Mouse (Mus musculus) kidney, postnatal 0 days (tissue): ENCODE results near the gene Cdc14b. TPM values are rescaled to one million over a fixed set of nuclear protein-coding genes. Genes with fewer than 3 reads are reported as not detected.
A peak's percentile ranks its signal among the peaks of the same experiment; 100 is the strongest.

ENCODE experiments used
- ATAC-seq: fragments of 200-750 bp; cut with Nextera tagmentation; replicated peaks from 2 replicates; pipeline ENCODE4 v1.8.0; 2017; ENCODE audit warnings: low read depth, moderate number of reproducible peaks, moderate TSS enrichment, moderate library complexity; ENCODE audit not compliant: low FRiP score
- DNase-seq: peaks from one replicate; pipeline ENCODE4 v3.0.0-alpha.2; 2016; ENCODE audit warnings: low spot score
- H3K27ac ChIP-seq: fragments of 300-500 bp; sonication (generic); 2 replicates; pipeline ENCODE4 v1.5.1; 2014; ENCODE audit warnings: mild to moderate bottlenecking
- H3K27me3 ChIP-seq: fragments of 300-500 bp; sonication (generic); 2 replicates; pipeline ENCODE4 v1.6.1; 2014; ENCODE audit warnings: low read length, mixed read lengths; ENCODE audit not compliant: insufficient read depth
- H3K36me3 ChIP-seq: fragments of 300-500 bp; sonication (generic); 2 replicates; pipeline ENCODE4 v1.6.1; 2014; ENCODE audit warnings: low read length, mixed read lengths; ENCODE audit not compliant: insufficient read depth
- H3K4me1 ChIP-seq: fragments of 300-500 bp; sonication (generic); replicated peaks from 2 replicates; pipeline ENCODE4 v1.6.1; 2014; ENCODE audit warnings: antibody characterized with exemption, low read length, mixed read lengths; ENCODE audit not compliant: insufficient read depth
- H3K4me2 ChIP-seq: fragments of 300-500 bp; sonication (generic); 2 replicates; pipeline ENCODE4 v1.6.1; 2014; ENCODE audit warnings: mild to moderate bottlenecking, low read length, moderate library complexity, mixed read lengths
- H3K4me3 ChIP-seq: fragments of 300-500 bp; sonication (generic); replicated peaks from 2 replicates; pipeline ENCODE4 v1.5.1; 2014; ENCODE audit warnings: low read depth, low read length
- H3K9ac ChIP-seq: fragments of 300-500 bp; sonication (generic); 2 replicates; pipeline ENCODE4 v1.6.1; 2014; ENCODE audit warnings: low read depth, low read length
- H3K9me3 ChIP-seq: fragments of 300-500 bp; sonication (generic); replicated peaks from 2 replicates; pipeline ENCODE4 v1.6.1; 2016; ENCODE audit warnings: low read length, inconsistent platforms, mixed read lengths
- CTCF ChIP-seq: IDR thresholded peaks from 2 replicates; pipeline ENCODE4 v1.5.1; 2016; ENCODE audit warnings: antibody characterized with exemption, low read depth, mild to moderate bottlenecking, moderate library complexity
- WGBS: fragments of 180-500 bp; shearing (Covaris S2); extraction: QIAGEN DNeasy Blood & Tissue Kit; methylation state at CpG from one replicate; pipeline ENCODE4 v1.1.7; 2014; 5-methylcytosine and 5-hydroxymethylcytosine counted together
- polyA plus RNA-seq: library from polyadenylated mRNA; unstranded; fragments of >200 nt; fragmentation: Nextera tagmentation; extraction: Ambion mirVana; gene quantifications from 2 replicates; pipeline ENCODE4 v1.2.1, GENCODE M21; 2015

Cdc14b gene
- polyA plus RNA-seq, 1 experiment from 2014 or later = 7.3 TPM

- Histone ChIP-seq H3K27ac (no peak overlapping the region), H3K4me2 (no peak overlapping the region), H3K4me3 (no peak overlapping the region), H3K27me3 (no peaks in the 10 kb centered on the region), H3K9me3 (no peaks in the 10 kb centered on the region), H3K4me1 (no peaks in the 10 kb centered on the region), H3K9ac (no peak overlapping the region), H3K36me3 (no peaks in the 10 kb centered on the region)
- WGBS = 53% methylated on average over 4 of the region's 4 CpGs
- DNase-seq (peak; percentile 12), ATAC-seq (no peak)
- TF ChIP-seq CTCF = no peak
Measured at GRCm38 (mm10) chr13:64235062-64235715, 39.9 kb downstream of the Cdc14b start.

- WGBS = 85% methylated on average over 4 of the region's 4 CpGs
- H3K4me2 ChIP-seq = no peak overlapping the region
- no peak for ATAC-seq
- no peak overlapping the region for H3K27ac ChIP-seq
- no peaks in the 10 kb centered on the region for H3K36me3 ChIP-seq
- no peaks in the 10 kb centered on the region for H3K4me1 ChIP-seq
- H3K27me3 ChIP-seq = no peaks in the 10 kb centered on the region
- H3K9me3 ChIP-seq = no peaks in the 10 kb centered on the region
- no peak overlapping the region for H3K4me3 ChIP-seq
- TF ChIP-seq CTCF = no peak
- no peak overlapping the region for H3K9ac ChIP-seq
- DNase-seq = no peak
Measured at GRCm38 (mm10) chr13:64233139-64233538, 42.0 kb downstream of the Cdc14b start.

- DNase-seq (no peak), ATAC-seq (no peak)
- Histone ChIP-seq H3K4me2 (no peak overlapping the region), H3K27ac (no peak overlapping the region), H3K9me3 (no peaks in the 10 kb centered on the region), H3K4me3 (no peak overlapping the region), H3K36me3 (no peaks in the 10 kb centered on the region), H3K27me3 (no peaks in the 10 kb centered on the region), H3K9ac (no peak overlapping the region), H3K4me1 (no peaks in the 10 kb centered on the region)
- no peak for TF ChIP-seq CTCF
- WGBS = 86% methylated on average over 4 of the region's 4 CpGs
Measured at GRCm38 (mm10) chr13:64226725-64227124, 48.4 kb downstream of the Cdc14b start.

- H3K27me3 ChIP-seq = no peaks in the 10 kb centered on the region
- no peak overlapping the region for H3K27ac ChIP-seq
- ATAC-seq (no peak), DNase-seq (no peak)
- no peak overlapping the region for H3K4me3 ChIP-seq
- H3K4me2 ChIP-seq = no peak overlapping the region
- H3K9ac ChIP-seq = no peak overlapping the region
- no peak for TF ChIP-seq CTCF
- WGBS = 78% methylated on average over 3 of the region's 3 CpGs
- no peaks in the 10 kb centered on the region for H3K9me3 ChIP-seq
- no peaks in the 10 kb centered on the region for H3K4me1 ChIP-seq
- no peaks in the 10 kb centered on the region for H3K36me3 ChIP-seq
Measured at GRCm38 (mm10) chr13:64225738-64226137, 49.4 kb downstream of the Cdc14b start.

- no peaks in the 10 kb centered on the region for H3K27me3 ChIP-seq
- ATAC-seq (no peak), DNase-seq (no peak)
- H3K27ac ChIP-seq = no peak overlapping the region
- no peak overlapping the region for H3K9ac ChIP-seq
- 89% methylated on average over 5 of the region's 5 CpGs for WGBS
- H3K36me3 ChIP-seq = no peaks in the 10 kb centered on the region
- H3K4me2 ChIP-seq = no peak overlapping the region
- H3K4me3 ChIP-seq = no peak overlapping the region
- no peaks in the 10 kb centered on the region for H3K9me3 ChIP-seq
- no peaks in the 10 kb centered on the region for H3K4me1 ChIP-seq
- no peak for TF ChIP-seq CTCF
Measured at GRCm38 (mm10) chr13:64214891-64215290, 60.2 kb downstream of the Cdc14b start.

- no peaks in the 10 kb centered on the region for H3K27me3 ChIP-seq
- ATAC-seq = no peak
- 79% methylated on average over 5 of the region's 5 CpGs for WGBS
Measured at GRCm38 (mm10) chr13:64211995-64212603, 63.0 kb downstream of the Cdc14b start.

More at GRCm38 (mm10) chr13:64211995-64212603, 63.0 kb downstream of the Cdc14b start:
- H3K4me1 ChIP-seq = no peaks in the 10 kb centered on the region
- no peak for TF ChIP-seq CTCF
- no peaks in the 10 kb centered on the region for H3K9me3 ChIP-seq
- DNase-seq = no peak
- H3K9ac ChIP-seq = no peak overlapping the region
- H3K36me3 ChIP-seq = no peaks in the 10 kb centered on the region
- H3K4me3 ChIP-seq = no peak overlapping the region
- H3K4me2 ChIP-seq = no peak overlapping the region
- H3K27ac ChIP-seq = no peak overlapping the region
